In the genomic region with DNA sequence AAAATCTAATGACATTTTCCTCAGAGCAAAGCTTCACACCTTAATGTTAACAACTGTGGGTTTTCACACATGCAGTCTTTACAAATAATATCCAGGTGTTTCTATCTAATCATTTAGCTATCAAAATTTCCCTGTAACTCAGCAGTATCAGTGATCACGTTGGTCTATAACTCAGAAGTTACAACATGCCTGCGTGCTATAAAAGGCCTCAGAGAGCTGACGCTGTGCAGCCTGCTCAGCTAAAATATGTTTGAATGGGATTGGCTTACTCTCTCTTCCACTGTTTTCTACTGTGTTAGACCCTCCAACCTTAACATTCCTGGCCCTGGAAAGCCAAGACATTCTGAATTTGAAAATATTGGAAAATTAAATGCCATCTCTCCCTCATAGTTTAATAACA, we compare ENCODE assay signal across 19 mouse cellular contexts. TPM values are rescaled to one million over a fixed set of nuclear protein-coding genes. Genes with fewer than 3 reads are reported as not detected.
"Had no signal": no experiment of that assay in that cellular context is flagged by ENCODE, and none has a peak within 500 bp of the region (broad histone marks: within the 10 kb centered on the region; RNA-seq: fewer than 3 reads in every experiment).

No protein-coding gene starts in this region.

- H3K9ac ChIP-seq: liver, embryonic 14.5 days; liver, postnatal 0 days; lung, embryonic 14.5 days; stomach, embryonic 15.5 days had no signal

- H3K27ac ChIP-seq: liver, embryonic 14.5 days; macrophage; stomach, embryonic 15.5 days had no signal

- H3K4me2 ChIP-seq: lung, embryonic 14.5 days; stomach, embryonic 15.5 days had no signal

- H3K27me3 ChIP-seq: stomach, embryonic 15.5 days had no signal

- H3K4me3 ChIP-seq: myocyte; stomach, embryonic 15.5 days had no signal

- H3K9me3 ChIP-seq: stomach, embryonic 15.5 days had no signal

- DNase-seq: kidney, adult 18-20 months; kidney, adult 9 months; kidney, postnatal 14 days; kidney, postnatal 4 days; layer of hippocampus, postnatal 36 days; left cerebral cortex, postnatal 4 days; liver, postnatal 0 days; lung, embryonic 14.5 days; retina, postnatal 1 day; right cerebral cortex, postnatal 25 days; spleen, adult 18-20 months; thymus, postnatal 25 days had no signal

- H3K36me3 ChIP-seq: stomach, embryonic 15.5 days had no signal

- ATAC-seq: inflammation-experienced regulatory T-cells, adult 6 months; liver, postnatal 0 days; lung, postnatal 0 days had no signal

- H3K4me1 ChIP-seq: stomach, embryonic 15.5 days had no signal

RNA-seq across cellular contexts. Expression of a gene that starts 28.2 kb away (rescaled TPM):
- total RNA-seq: neutrophil, adult 5-6 weeks had no signal
- polyA plus RNA-seq: inflammation-experienced regulatory T-cells, adult 6 months; macrophage had no signal
